Comparison of ENCODE assay signal across 21 mouse cellular contexts in the genomic region with DNA sequence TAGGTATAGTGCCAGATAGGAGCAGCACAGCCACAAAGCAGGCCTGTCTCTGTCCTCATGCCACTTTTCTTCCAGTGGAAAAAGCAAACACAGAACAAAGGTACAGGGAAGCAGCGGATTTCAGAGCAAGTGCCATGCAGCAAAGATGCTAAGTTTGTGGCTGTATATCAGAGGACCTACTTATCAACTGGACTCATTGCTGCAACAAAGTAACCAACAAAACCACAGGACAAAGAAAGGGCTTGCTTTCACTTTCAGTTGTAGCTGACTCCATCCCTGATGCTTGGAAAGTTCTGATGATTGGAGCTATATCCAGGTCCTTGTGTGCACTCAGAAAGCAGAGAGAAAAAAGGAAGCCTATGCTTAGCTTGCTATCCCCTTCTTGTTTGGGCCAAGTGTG.
DNase-seq lines count a peak whose midpoint lies in the region; ATAC-seq and TF ChIP-seq lines count a peak whose summit lies in the region.
"Had no signal": no experiment of that assay in that cellular context is flagged by ENCODE, and none has a peak within 500 bp of the region (broad histone marks: within the 10 kb centered on the region; RNA-seq: fewer than 3 reads in every experiment).

No protein-coding gene starts in this region.

- H3K27me3 ChIP-seq in forebrain, embryonic 15.5 days = no peaks in the 10 kb centered on the region
- H3K27me3 ChIP-seq in forebrain, embryonic 10.5 days (ENCODE audit: poor library complexity, severe bottlenecking) = no peaks in the 10 kb centered on the region
- no peaks in the 10 kb centered on the region for H3K27me3 ChIP-seq in MEL (ENCODE audit: control insufficient read depth in 1 of 2, insufficient read depth in 2 of 2, low read length in 2 of 2)
- H3K27me3 ChIP-seq: CH12.LX; embryonic facial prominence, embryonic 12.5 days; forebrain, embryonic 12.5 days; heart, embryonic 12.5 days; hindbrain, embryonic 12.5 days had no signal

- 65% methylated on average over 1 of the region's 1 CpGs for WGBS in forebrain, embryonic 15.5 days
- 86% methylated on average over 1 of the region's 1 CpGs for WGBS in forebrain, embryonic 10.5 days

- H3K27ac ChIP-seq in forebrain, embryonic 15.5 days (replicated peaks) = no peak overlapping the region
- H3K27ac ChIP-seq in forebrain, embryonic 10.5 days = no peak overlapping the region
- H3K27ac ChIP-seq in MEL (ENCODE audit: control insufficient read depth, low read depth, low read length) = no peak overlapping the region
- H3K27ac ChIP-seq: embryonic facial prominence, embryonic 12.5 days; forebrain, embryonic 12.5 days; gastrocnemius, adult 2 months; hindbrain, embryonic 12.5 days had no signal

- H3K79me2 ChIP-seq in MEL (ENCODE audit: control insufficient read depth, insufficient read depth, low read length, poor library complexity) = no peaks in the 10 kb centered on the region

- H3K36me3 ChIP-seq in forebrain, embryonic 15.5 days = no peaks in the 10 kb centered on the region
- no peaks in the 10 kb centered on the region for H3K36me3 ChIP-seq in forebrain, embryonic 10.5 days (replicated peaks)
- no peaks in the 10 kb centered on the region for H3K36me3 ChIP-seq in MEL (ENCODE audit: control insufficient read depth in 1 of 2, insufficient read depth in 2 of 2, low read length in 2 of 2)
- H3K36me3 ChIP-seq: embryonic facial prominence, embryonic 12.5 days; forebrain, embryonic 12.5 days; heart, embryonic 12.5 days; hindbrain, embryonic 12.5 days had no signal

- ATAC-seq in forebrain, embryonic 15.5 days (replicated peaks) = peak; percentile 53; the same call in 1 of the 2 replicates
- ATAC-seq in hematopoietic stem cell, adult 5-6 weeks (replicated peaks in 1 of 2; ENCODE audit: insufficient read depth in 1 of 2, low FRiP score in 2 of 2, low TSS enrichment in 1 of 2, low read depth in 1 of 2, poor library complexity in 2 of 2, severe bottlenecking in 2 of 2) = peak; percentile 87 to 95
- 0 out of 2 replicates have a peak, but pooled peaks have one; percentile 52 for ATAC-seq in megakaryocyte-erythroid progenitor cell, adult 5-6 weeks (replicated peaks; ENCODE audit: low FRiP score, low TSS enrichment, poor library complexity, severe bottlenecking)
- ATAC-seq: hindbrain, embryonic 16.5 days; inflammation-experienced regulatory T-cells, adult 6 months had no signal

- H3K4me1 ChIP-seq in forebrain, embryonic 15.5 days = peaks cover 10% of the 10 kb centered on the region
- H3K4me1 ChIP-seq in forebrain, embryonic 10.5 days = 0 out of 2 replicates have a peak, but pooled peaks cover 4% of the 10 kb centered on the region
- H3K4me1 ChIP-seq in MEL (ENCODE audit: control insufficient read depth in 1 of 2, insufficient read depth in 2 of 2, low read length in 2 of 2) = no peaks in the 10 kb centered on the region
- H3K4me1 ChIP-seq: embryonic facial prominence, embryonic 12.5 days; heart, embryonic 12.5 days; hindbrain, embryonic 12.5 days had no signal

- no peak for TF ChIP-seq RAD21 in MEL (IDR thresholded peaks at IDR 0.05; ENCODE audit: low read depth, low read length)

- no peak overlapping the region for H3K4me2 ChIP-seq in forebrain, embryonic 15.5 days (replicated peaks)
- H3K4me2 ChIP-seq: embryonic facial prominence, embryonic 12.5 days; forebrain, embryonic 12.5 days; heart, embryonic 12.5 days; hindbrain, embryonic 12.5 days had no signal

- TF ChIP-seq EP300 in MEL (IDR thresholded peaks at IDR 0.05; ENCODE audit: low read depth in 1 of 2, low read length in 2 of 2) = no peak

- no peak overlapping the region for H3K9ac ChIP-seq in forebrain, embryonic 15.5 days (replicated peaks)
- H3K9ac ChIP-seq in MEL (ENCODE audit: control insufficient read depth, low read depth, low read length, poor library complexity, severe bottlenecking) = no peak overlapping the region
- H3K9ac ChIP-seq: embryonic facial prominence, embryonic 12.5 days; forebrain, embryonic 12.5 days; heart, embryonic 12.5 days; hindbrain, embryonic 12.5 days had no signal

- H3K9me3 ChIP-seq in forebrain, embryonic 15.5 days = no peaks in the 10 kb centered on the region
- H3K9me3 ChIP-seq in forebrain, embryonic 10.5 days = no peaks in the 10 kb centered on the region
- H3K9me3 ChIP-seq in MEL (replicated peaks; ENCODE audit: insufficient read depth, low read length) = no peaks in the 10 kb centered on the region
- H3K9me3 ChIP-seq: embryonic facial prominence, embryonic 12.5 days; forebrain, embryonic 12.5 days; heart, embryonic 12.5 days; hindbrain, embryonic 12.5 days had no signal

- H3K4me3 ChIP-seq in forebrain, embryonic 15.5 days = no peak overlapping the region
- no peak overlapping the region for H3K4me3 ChIP-seq in forebrain, embryonic 10.5 days
- H3K4me3 ChIP-seq in MEL (ENCODE audit: control insufficient read depth in 1 of 2, insufficient read depth in 1 of 2, low read depth in 2 of 2, low read length in 2 of 2) = no peak overlapping the region
- H3K4me3 ChIP-seq: embryonic facial prominence, embryonic 12.5 days; forebrain, embryonic 12.5 days; gastrocnemius, adult 2 months; heart, embryonic 12.5 days; hindbrain, embryonic 12.5 days had no signal

- TF ChIP-seq CTCF in MEL (IDR thresholded peaks at IDR 0.05 in 2 of 3, conservative IDR thresholded peaks at IDR 0.05 in 1 of 3; ENCODE audit: control insufficient read depth in 1 of 3, insufficient read depth in 1 of 3, low read depth in 2 of 3, low read length in 3 of 3, poor library complexity in 1 of 3, severe bottlenecking in 1 of 3) = no peak

- no peak for DNase-seq in forebrain, embryonic 10.5 days (ENCODE audit: extremely low spot score, low spot score)
- DNase-seq in MEL (ENCODE audit: low read depth, low spot score) = peak; percentile 5
- DNase-seq in yolk sac, embryonic 10.5 days (ENCODE audit: low spot score) = no peak
- no peak for DNase-seq in frontal cortex, postnatal 10 days (ENCODE audit: low spot score in 2 of 2)
- DNase-seq: adrenal gland, postnatal 10 days; cerebellum, adult 11 months; cerebellum, adult 8-10 months; cerebellum, postnatal 14 days; gastrocnemius, adult 2 months; gastrocnemius, postnatal 25 days; heart, postnatal 36 days had no signal

- TF ChIP-seq POLR2A in MEL (IDR thresholded peaks at IDR 0.05; ENCODE audit: control insufficient read depth in 1 of 2, insufficient read depth in 1 of 2, low read depth in 1 of 2, low read length in 2 of 2, poor library complexity in 1 of 2) = no peak

TF ChIP-seq in MEL, 35 proteins besides CTCF, POLR2A, EP300 and RAD21:
- TF ChIP-seq USF2 (IDR thresholded peaks at IDR 0.05; ENCODE audit: borderline replicate concordance in 1 of 2, insufficient read depth in 1 of 2, low read depth in 1 of 2, low read length in 2 of 2) = no peak
- TF ChIP-seq MEF2A (IDR thresholded peaks at IDR 0.05; ENCODE audit: extremely low read depth, insufficient replicate concordance, low read depth, low read length, poor library complexity, severe bottlenecking) = no peak
- TF ChIP-seq TBP (IDR thresholded peaks at IDR 0.05; ENCODE audit: low read depth, low read length) = no peak
- no peak for TF ChIP-seq E2F4 (IDR thresholded peaks at IDR 0.05; ENCODE audit: borderline replicate concordance, low read depth, low read length)
- no peak for TF ChIP-seq ZKSCAN1 (IDR thresholded peaks at IDR 0.05; ENCODE audit: low read depth, low read length)
- TF ChIP-seq UBTF (IDR thresholded peaks at IDR 0.05; ENCODE audit: borderline replicate concordance, insufficient read depth, low read depth, low read length) = no peak
- TF ChIP-seq NRF1 (IDR thresholded peaks at IDR 0.05; ENCODE audit: insufficient read depth, low read depth, low read length, poor library complexity, severe bottlenecking) = no peak
- TF ChIP-seq POLR2AphosphoS5 (IDR thresholded peaks at IDR 0.05; ENCODE audit: borderline replicate concordance, low read depth, low read length) = no peak
- TF ChIP-seq TCF12 (IDR thresholded peaks at IDR 0.05; ENCODE audit: low read depth, low read length) = no peak
- no peak for TF ChIP-seq SMC3 (IDR thresholded peaks at IDR 0.05; ENCODE audit: low read depth, low read length)
- TF ChIP-seq BHLHE40 (IDR thresholded peaks at IDR 0.05; ENCODE audit: borderline replicate concordance, low read depth, low read length) = no peak
- no peak for TF ChIP-seq HCFC1 (IDR thresholded peaks at IDR 0.05; ENCODE audit: low read depth, low read length)
- TF ChIP-seq CHD1 (IDR thresholded peaks at IDR 0.05; ENCODE audit: low read depth, low read length) = no peak
- no peak for TF ChIP-seq NELFE (IDR thresholded peaks at IDR 0.05; ENCODE audit: low read depth, low read length)
- no peak for TF ChIP-seq MAFK (IDR thresholded peaks at IDR 0.05; ENCODE audit: borderline replicate concordance, low read depth, low read length)
- no peak for TF ChIP-seq ETS1 (IDR thresholded peaks at IDR 0.05; ENCODE audit: low read depth, low read length)
- TF ChIP-seq GABPA (IDR thresholded peaks at IDR 0.05; ENCODE audit: low read depth, low read length) = no peak
